Mouse (Mus musculus) neural tube, embryonic 14.5 days (tissue): ENCODE results near the gene Cyth3. TPM values are rescaled to one million over a fixed set of nuclear protein-coding genes. Genes with fewer than 3 reads are reported as not detected.

Experiments used
- ATAC-seq: fragments of 200-750 bp; cut with Nextera tagmentation; 2 replicates; pipeline ENCODE4 v1.8.0; 2017; ENCODE audit warnings: low read depth, mild to moderate bottlenecking, moderate TSS enrichment, moderate library complexity
- H3K27ac ChIP-seq: fragments of 300-500 bp; sonication (generic); 2 replicates; pipeline ENCODE4 v1.5.1; 2014; ENCODE audit warnings: low read depth, mild to moderate bottlenecking, control low read depth, low read length, moderate library complexity, mixed read lengths
- H3K27me3 ChIP-seq: fragments of 300-500 bp; sonication (generic); 2 replicates; pipeline ENCODE4 v1.6.1; 2014; ENCODE audit warnings: low read length; ENCODE audit not compliant: control insufficient read depth, insufficient read depth
- H3K36me3 ChIP-seq: fragments of 300-500 bp; sonication (generic); 2 replicates; pipeline ENCODE4 v1.6.1; 2014; ENCODE audit warnings: low read length, mixed read lengths; ENCODE audit not compliant: control insufficient read depth, insufficient read depth
- H3K4me1 ChIP-seq: fragments of 300-500 bp; sonication (generic); 2 replicates; pipeline ENCODE4 v1.6.1; 2014; ENCODE audit warnings: low read length; ENCODE audit not compliant: control insufficient read depth, insufficient read depth
- H3K4me2 ChIP-seq: fragments of 300-500 bp; sonication (generic); 2 replicates; pipeline ENCODE4 v1.6.1; 2014; ENCODE audit warnings: mild to moderate bottlenecking, low read depth, low read length, control low read depth
- H3K4me3 ChIP-seq: fragments of 300-500 bp; sonication (generic); 2 replicates; pipeline ENCODE4 v1.5.1; 2014; ENCODE audit warnings: low read depth, low read length, control low read depth, mixed read lengths
- H3K9ac ChIP-seq: fragments of 300-500 bp; sonication (generic); replicated peaks from 2 replicates; pipeline ENCODE4 v1.6.1; 2014; ENCODE audit warnings: low read depth, mild to moderate bottlenecking, control low read depth, low read length, mixed read lengths
- H3K9me3 ChIP-seq: fragments of 300-500 bp; sonication (generic); 2 replicates; pipeline ENCODE4 v1.6.1; 2016; ENCODE audit warnings: low read length; ENCODE audit not compliant: control insufficient read depth
- WGBS: fragments of 180-500 bp; shearing (Covaris S2); extraction: QIAGEN DNeasy Blood & Tissue Kit; methylation state at CpG from one replicate; pipeline ENCODE4 v1.1.7; 2014; 5-methylcytosine and 5-hydroxymethylcytosine counted together
- polyA plus RNA-seq: library from polyadenylated mRNA; unstranded; fragments of >200 nt; fragmentation: Nextera tagmentation; extraction: Ambion mirVana; gene quantifications from 2 replicates; pipeline ENCODE4 v1.2.1, GENCODE M21; 2014

Gene Cyth3
- polyA plus RNA-seq, 1 experiment from 2014 or later = 35.3 TPM

DNA sequence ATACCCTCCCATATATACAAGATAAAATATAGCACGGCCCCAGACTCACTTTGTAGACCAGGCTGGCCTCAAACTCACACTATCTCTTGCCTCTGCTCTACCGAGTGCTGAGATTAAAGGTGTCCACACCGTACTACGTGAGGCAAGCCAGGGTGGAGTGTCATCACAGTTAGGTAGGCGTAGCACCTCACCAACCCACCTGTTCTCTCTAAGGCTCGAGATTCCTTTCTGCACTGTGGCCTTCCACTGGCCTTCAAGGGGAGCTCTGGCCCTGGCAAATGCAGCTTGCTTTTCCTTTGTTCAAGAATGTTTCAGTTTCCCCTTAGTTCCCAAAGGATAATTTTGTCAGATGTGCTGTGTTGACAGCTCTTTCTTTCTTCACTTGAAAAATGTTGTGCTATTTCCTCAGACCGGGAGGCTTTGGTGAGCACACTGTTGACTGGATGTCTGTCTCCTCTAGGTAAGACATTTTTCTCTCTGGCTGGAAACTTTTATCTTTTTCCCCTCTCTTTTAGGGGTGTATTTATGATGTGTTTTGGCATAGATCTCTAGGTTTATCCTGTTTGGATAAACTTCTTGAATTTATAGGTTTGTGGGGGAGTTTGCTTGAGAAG is 40.9 kb downstream of the Cyth3 start:
- H3K4me3 ChIP-seq = no peak overlapping the region
- no peaks in the 10 kb centered on the region for H3K36me3 ChIP-seq
- H3K27me3 ChIP-seq = no peaks in the 10 kb centered on the region
- WGBS = 90% methylated on average over 7 of the region's 7 CpGs
- ATAC-seq = no peak
- no peak overlapping the region for H3K4me2 ChIP-seq
- no peak overlapping the region for H3K27ac ChIP-seq
- H3K9me3 ChIP-seq = no peaks in the 10 kb centered on the region
- no peak overlapping the region for H3K9ac ChIP-seq
- no peaks in the 10 kb centered on the region for H3K4me1 ChIP-seq

DNA sequence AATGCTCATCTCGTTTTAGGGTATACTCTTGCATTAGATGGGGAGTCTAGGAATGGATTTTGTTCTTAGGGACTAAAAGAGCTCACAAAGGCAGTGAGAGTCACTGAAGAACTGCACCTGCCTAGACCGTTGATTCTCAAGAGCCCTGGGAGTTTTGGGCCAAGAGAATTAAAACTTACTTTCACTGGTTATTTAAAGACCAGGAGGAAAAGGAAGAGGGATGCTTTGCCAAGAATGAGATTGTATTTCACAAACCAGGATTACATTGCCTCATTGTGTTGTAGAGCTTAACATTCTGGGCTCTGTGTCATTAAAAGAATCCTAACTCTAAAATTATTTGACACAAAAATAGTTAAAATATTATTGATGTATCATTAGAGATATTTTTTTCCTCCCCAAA is 43.3 kb downstream of the Cyth3 start:
- Histone ChIP-seq H3K9ac (no peak overlapping the region), H3K9me3 (no peaks in the 10 kb centered on the region), H3K27ac (no peak overlapping the region), H3K36me3 (no peaks in the 10 kb centered on the region), H3K4me2 (no peak overlapping the region), H3K27me3 (no peaks in the 10 kb centered on the region), H3K4me1 (0 out of 2 replicates have a peak, but pooled peaks cover 4% of the 10 kb centered on the region), H3K4me3 (no peak overlapping the region)
- WGBS = 79% methylated on average over 2 of the region's 2 CpGs
- no peak for ATAC-seq

DNA sequence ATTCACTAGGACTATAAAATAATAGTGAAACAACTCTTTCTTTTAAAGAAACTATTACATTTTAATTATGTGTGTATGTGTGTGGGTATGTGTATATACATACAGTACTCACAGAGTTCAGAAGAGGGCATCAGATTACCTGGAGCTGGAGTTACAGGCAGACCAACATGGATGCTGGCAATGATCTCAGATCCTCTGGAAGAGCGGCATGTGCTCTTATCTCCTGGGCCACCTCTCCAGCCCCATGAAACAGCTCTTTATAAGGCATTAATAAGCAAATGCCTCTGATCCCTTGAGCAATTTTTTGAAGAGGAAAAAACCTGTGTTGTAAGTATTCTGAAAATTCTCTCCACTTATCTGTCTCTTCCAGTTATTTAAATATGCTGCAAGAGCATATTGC is 43.8 kb downstream of the Cyth3 start:
- 90% methylated on average over 1 of the region's 1 CpGs for WGBS
- no peak overlapping the region for H3K4me3 ChIP-seq
- no peak overlapping the region for H3K27ac ChIP-seq
- H3K4me2 ChIP-seq = no peak overlapping the region
- H3K4me1 ChIP-seq = 0 out of 2 replicates have a peak, but pooled peaks cover 4% of the 10 kb centered on the region
- no peaks in the 10 kb centered on the region for H3K36me3 ChIP-seq
- H3K9me3 ChIP-seq = no peaks in the 10 kb centered on the region
- ATAC-seq = no peak
- no peaks in the 10 kb centered on the region for H3K27me3 ChIP-seq
- no peak overlapping the region for H3K9ac ChIP-seq

DNA sequence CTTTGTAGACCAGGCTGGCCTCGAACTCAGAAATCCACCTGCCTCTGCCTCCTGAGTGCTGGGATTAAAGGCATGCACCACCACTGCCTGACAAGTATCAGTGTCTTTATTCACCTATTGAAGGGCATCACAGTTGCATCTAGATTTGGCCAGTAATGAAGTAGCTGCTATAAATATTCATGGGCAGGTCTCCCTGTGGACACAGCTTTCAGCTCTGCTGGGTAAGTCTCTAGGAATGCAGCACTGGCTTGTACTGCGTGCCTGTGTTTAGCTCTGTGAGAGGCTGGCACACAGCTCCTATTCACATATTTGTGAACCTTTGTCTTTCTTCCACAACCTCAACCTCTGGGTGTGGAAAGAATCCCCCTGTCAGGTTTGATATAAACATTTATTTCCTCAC is 46.6 kb downstream of the Cyth3 start:
- no peaks in the 10 kb centered on the region for H3K27me3 ChIP-seq
- no peak overlapping the region for H3K9ac ChIP-seq
- no peak overlapping the region for H3K27ac ChIP-seq
- H3K9me3 ChIP-seq = no peaks in the 10 kb centered on the region
- H3K4me3 ChIP-seq = no peak overlapping the region
- WGBS = 38% methylated on average over 2 of the region's 2 CpGs
- H3K36me3 ChIP-seq = no peaks in the 10 kb centered on the region
- H3K4me1 ChIP-seq = 0 out of 2 replicates have a peak, but pooled peaks cover 4% of the 10 kb centered on the region
- H3K4me2 ChIP-seq = no peak overlapping the region
- no peak for ATAC-seq

DNA sequence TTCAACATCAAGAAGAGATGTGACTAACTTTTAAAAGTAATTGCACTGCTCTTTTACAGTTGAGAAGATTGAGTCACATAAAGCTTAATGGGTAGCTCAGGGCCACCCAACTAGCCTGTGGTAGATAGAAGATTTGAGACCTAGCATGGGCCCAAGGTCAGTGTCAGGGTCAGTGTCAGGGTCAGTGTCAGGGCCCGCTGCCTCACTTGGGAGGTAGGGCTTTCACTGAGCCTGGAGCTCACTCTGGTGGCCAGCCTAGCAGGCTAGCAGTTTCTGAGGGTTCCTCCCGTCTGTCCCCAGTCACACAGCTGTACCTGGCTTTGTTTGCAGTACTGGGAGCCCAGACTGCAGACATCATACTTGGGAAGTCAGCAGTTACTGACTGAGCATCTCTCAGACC is 47.1 kb downstream of the Cyth3 start:
- Histone ChIP-seq H3K9me3 (no peaks in the 10 kb centered on the region), H3K4me3 (no peak overlapping the region), H3K4me1 (0 out of 2 replicates have a peak, but pooled peaks cover 4% of the 10 kb centered on the region), H3K36me3 (no peaks in the 10 kb centered on the region), H3K27ac (0 out of 2 replicates have a peak overlapping the region, but pooled peaks have one; percentile 16), H3K9ac (no peak overlapping the region), H3K4me2 (no peak overlapping the region), H3K27me3 (no peaks in the 10 kb centered on the region)
- WGBS = 28% methylated on average over 2 of the region's 2 CpGs
- no peak for ATAC-seq

DNA sequence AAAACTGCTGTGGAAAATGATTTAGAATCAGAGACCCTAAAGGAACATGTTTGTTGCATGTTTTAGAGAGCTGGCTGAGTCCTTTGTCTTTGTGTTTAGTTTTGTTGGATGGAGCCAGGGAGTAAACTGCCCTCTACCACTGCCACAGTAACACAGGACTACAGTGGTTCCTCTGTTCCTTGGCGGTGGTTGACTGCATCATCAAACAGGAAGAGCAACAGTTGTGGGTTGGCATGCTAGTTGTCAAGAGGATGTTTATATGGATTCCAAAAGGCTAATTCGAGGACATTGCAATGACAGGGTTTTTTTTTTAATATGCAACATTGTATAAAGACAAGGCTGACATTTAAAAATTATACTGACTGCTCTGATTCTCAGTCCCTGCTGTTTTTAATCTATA is 47.6 kb downstream of the Cyth3 start:
- 0 out of 2 replicates have a peak overlapping the region, but pooled peaks have one; percentile 16 for H3K27ac ChIP-seq
- H3K9ac ChIP-seq = no peak overlapping the region

DNA sequence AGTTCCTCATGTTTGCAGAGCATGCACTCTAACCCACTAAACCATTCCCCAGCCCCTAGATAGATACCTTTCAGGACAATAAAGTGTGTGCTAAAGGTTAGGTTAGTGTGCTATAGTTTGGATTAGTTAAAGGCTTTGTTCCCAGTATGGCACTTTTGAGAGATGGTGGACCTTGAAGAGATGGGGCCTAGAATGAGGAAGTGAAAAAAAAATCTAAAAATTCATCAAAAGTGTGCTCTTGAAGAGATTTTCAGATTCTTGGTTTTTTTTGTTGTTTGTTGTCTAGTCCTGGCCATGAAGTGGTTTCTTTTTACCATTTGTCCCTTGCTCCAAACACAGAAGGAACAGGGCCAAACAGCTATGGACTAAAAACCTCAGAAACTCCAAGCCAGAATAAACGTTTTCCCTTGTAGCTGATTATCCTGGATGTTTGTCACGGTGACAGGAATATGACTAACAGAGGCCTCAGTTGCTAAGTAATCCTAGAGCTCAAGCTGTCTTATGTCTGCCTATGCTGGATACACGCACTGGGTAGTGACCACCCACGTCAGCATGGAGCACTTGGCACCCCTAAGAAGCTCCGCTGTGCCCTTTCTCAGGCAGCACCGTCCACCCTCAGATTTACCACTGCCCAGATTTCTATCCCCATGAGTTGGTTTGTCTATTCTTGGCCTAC is 48.6 kb downstream of the Cyth3 start:
- H3K9me3 ChIP-seq = no peaks in the 10 kb centered on the region
- H3K4me2 ChIP-seq = no peak overlapping the region
- H3K27me3 ChIP-seq = no peaks in the 10 kb centered on the region
- no peak overlapping the region for H3K27ac ChIP-seq
- no peak overlapping the region for H3K4me3 ChIP-seq
- H3K36me3 ChIP-seq = no peaks in the 10 kb centered on the region
- H3K9ac ChIP-seq = no peak overlapping the region
- H3K4me1 ChIP-seq = 0 out of 2 replicates have a peak, but pooled peaks cover 4% of the 10 kb centered on the region
- WGBS = 79% methylated on average over 6 of the region's 6 CpGs
- ATAC-seq = no peak

More for the DNA sequence above, 47.6 kb downstream of the Cyth3 start:
- H3K4me2 ChIP-seq = no peak overlapping the region
- no peaks in the 10 kb centered on the region for H3K9me3 ChIP-seq
- H3K36me3 ChIP-seq = no peaks in the 10 kb centered on the region
- H3K27me3 ChIP-seq = no peaks in the 10 kb centered on the region
- no peak overlapping the region for H3K4me3 ChIP-seq
- ATAC-seq = no peak
- H3K4me1 ChIP-seq = 0 out of 2 replicates have a peak, but pooled peaks cover 4% of the 10 kb centered on the region
- WGBS = 75% methylated on average over 2 of the region's 2 CpGs

DNA sequence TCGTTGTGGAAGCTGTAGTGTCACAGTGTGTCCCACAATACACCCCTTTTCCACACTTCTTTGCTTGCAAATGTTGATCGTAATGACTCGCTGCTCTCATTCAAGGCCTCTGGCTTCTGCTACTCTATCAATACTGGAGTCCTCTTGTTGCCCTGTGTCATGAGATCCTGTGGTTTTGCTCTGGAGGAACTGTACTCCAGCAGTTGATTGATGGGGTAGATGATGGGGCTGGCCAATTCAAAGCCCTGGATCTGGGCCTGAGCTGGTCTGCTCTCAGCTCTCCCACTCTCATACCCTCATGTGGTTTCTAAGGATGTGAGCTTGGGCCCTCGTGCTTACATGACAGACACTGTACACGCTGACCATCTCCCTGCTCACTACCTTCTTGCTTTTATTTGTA is 52.3 kb downstream of the Cyth3 start:
- ATAC-seq = no peak
- no peak overlapping the region for H3K27ac ChIP-seq
- H3K4me1 ChIP-seq = 0 out of 2 replicates have a peak, but pooled peaks cover 1% of the 10 kb centered on the region
- WGBS = 71% methylated on average over 5 of the region's 5 CpGs
- H3K4me2 ChIP-seq = no peak overlapping the region
- no peak overlapping the region for H3K4me3 ChIP-seq
- no peak overlapping the region for H3K9ac ChIP-seq
- H3K9me3 ChIP-seq = no peaks in the 10 kb centered on the region
- no peaks in the 10 kb centered on the region for H3K27me3 ChIP-seq
- no peaks in the 10 kb centered on the region for H3K36me3 ChIP-seq

DNA sequence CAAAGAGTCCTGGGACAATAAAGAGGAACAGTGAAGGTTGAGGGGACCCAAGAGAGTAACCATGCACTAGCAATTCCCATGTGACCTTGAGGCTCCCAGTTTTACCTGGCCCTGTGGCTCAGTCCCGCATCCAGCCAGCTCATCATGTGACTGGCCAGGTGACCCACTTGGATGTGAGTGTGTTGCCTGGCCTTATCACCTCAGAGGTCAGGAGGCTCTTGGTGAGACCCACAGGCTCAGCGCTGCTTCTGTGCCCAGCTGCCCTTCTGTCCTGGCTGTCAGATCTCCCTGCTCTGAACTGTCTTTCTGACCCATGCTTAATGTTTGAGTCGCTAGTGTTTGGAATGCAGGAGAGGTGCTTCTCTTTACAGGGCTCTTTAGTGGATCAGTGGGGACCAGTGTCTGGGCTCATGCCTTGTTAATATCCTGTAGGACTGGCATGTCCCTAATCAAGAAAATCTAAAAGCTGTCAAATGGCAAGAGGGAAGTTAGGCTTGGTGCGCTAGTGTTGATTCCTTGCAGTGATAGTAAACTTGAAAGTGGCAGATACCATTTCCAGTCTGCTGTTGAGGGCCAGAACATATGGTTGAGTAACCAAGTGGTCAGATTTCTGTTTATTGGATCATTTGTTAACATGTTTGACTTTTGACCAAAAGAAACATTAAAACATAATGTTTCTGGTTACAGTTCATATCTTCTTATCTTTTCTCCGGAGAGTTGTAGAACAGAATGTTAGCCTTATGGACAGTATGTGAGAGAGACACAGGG is 54.2 kb downstream of the Cyth3 start:
- no peak for ATAC-seq
- no peaks in the 10 kb centered on the region for H3K9me3 ChIP-seq

More for the DNA sequence above, 54.2 kb downstream of the Cyth3 start:
- Histone ChIP-seq H3K4me2 (no peak overlapping the region), H3K9ac (no peak overlapping the region), H3K4me1 (no peaks in the 10 kb centered on the region), H3K4me3 (no peak overlapping the region), H3K36me3 (no peaks in the 10 kb centered on the region), H3K27me3 (no peaks in the 10 kb centered on the region), H3K27ac (no peak overlapping the region)
- 81% methylated on average over 5 of the region's 5 CpGs for WGBS
